Mouse (Mus musculus) adrenal gland, adult (tissue): ENCODE data around the gene Ckap2l.

Experiments
- DNase-seq, 2 experiments: peaks; one replicate each; pipeline ENCODE4 v3.0.0; 2022 to 2023; ENCODE audit warnings: low spot score in 1 of 2; ENCODE audit not compliant: inconsistent age in 2 of 2

The Ckap2l gene

GRCm38 (mm10) chr2:129265316-129265715 is 31.7 kb downstream of the Ckap2l start:
- DNase-seq: no peak

GRCm38 (mm10) chr2:129263073-129263472 is 33.9 kb downstream of the Ckap2l start:
- DNase-seq: peak; percentile 30 to 70

DNA sequence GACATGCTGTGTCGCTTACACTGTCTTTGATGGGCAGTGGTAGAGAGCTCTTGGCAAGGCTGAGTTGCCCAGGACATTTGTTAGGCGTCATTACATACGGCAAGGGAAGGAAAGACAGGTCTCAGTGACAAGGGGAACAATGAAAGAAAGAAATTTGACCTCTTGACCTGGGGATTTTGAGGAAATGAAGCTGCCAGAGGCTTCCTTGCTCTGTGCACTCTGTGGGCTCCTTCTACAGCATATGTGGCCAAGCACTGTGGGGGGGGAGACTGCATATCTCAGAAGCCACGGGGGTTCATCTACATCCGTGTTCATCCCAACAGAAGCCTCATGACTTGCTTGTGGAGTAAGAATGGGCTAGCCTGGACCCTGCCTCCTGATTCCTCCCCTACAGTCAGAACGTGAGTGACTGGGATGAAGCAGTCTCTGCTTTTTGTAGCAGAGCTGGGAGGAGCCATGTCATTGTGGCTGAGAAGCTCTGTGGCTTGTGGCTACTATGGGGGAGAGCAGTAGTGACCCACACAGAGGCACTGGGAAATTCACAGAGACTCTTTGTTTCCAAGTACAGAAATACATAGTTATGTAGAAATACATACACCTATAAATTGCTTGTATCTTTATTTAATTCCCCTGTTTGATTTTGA is 35.7 kb downstream of the Ckap2l start:
- DNase-seq: no peak

DNA sequence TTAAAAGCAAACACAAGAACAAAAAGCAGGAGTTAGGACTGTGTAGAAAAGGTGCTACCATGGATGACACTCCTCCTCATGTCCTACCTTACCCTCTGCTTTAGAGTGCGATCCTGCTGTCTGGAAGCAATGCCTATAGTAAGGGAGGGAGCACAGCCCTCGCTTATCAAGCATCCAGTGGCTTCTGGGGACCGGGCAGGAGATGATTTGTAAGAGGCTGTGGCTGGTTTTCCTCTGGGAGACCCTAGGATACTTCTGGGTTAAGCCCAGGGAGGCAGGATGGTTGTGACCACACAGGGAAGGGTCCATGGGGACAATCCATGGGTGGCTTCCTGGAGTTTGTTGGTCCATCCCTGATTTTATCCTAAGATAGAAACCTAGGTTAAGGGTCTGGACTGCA is 36.4 kb downstream of the Ckap2l start:
- DNase-seq: no peak

GRCm38 (mm10) chr2:129258475-129259211 is 38.4 kb downstream of the Ckap2l start:
- peak; percentile 55 to 90 for DNase-seq

DNA sequence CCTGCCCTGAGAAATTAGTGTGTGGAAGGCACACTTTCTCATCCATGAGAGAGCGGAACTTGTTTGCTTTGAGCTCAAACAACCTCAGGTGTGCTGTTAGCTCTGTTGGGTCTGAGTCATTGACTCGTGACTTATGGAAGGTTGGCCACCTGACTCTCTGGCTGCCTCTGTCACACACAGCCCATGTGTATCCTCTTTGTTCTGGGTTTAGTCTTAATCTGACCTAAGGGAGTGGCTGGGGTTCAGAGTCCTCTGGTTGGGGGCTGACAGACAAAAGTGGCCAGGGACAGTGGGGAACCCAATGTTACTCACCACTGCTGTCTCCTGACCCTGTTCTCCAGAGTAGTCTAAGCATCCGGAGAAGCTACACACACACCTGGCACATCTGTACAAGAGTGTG is 39.0 kb downstream of the Ckap2l start:
- DNase-seq: no peak

GRCm38 (mm10) chr2:129256006-129256405 is 41.0 kb downstream of the Ckap2l start:
- DNase-seq: no peak

GRCm38 (mm10) chr2:129254076-129254475 is 42.9 kb downstream of the Ckap2l start:
- DNase-seq: no peak

DNA sequence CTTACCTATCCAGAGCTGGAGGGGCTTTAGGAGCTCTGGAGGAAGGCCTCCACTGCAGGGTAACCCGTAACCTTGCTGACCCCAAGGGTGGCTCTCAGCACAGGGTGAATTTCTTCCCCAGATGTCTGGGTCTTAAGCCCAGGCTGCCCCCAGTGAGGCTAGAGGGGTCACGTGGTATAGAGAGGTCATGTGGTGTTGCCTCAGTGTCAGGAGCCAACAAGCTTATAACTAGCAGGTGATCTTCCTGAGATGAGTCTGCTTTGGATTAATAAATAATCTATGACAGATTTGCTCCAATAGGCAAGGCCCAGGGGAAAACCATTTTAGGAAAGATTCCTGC is 43.4 kb downstream of the Ckap2l start:
- no peak for DNase-seq

- no peak for DNase-seq
Measured at GRCm38 (mm10) chr2:129252836-129253630, 44.0 kb downstream of the Ckap2l start.

DNA sequence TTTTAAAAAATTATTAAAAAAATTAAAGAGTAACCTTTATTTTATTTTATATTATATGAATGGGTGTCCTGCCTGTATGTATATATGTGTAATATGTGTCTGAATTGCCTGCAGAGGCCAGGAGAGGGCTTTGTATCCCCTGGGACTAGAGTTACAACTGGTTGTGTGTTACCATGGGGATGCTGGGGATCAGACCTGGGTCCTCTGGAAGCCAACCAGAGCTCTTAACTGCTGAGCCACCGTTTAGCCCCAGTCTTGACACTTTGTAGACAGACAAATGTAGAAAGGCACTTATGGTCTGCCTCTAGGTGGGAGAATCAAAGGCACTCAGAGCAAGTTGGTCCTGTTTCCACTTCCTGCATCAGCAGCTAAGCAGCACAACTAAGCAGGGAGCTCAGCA is 47.7 kb downstream of the Ckap2l start:
- DNase-seq: no peak

GRCm38 (mm10) chr2:129247707-129248121 is 49.3 kb downstream of the Ckap2l start:
- DNase-seq: no peak

DNA sequence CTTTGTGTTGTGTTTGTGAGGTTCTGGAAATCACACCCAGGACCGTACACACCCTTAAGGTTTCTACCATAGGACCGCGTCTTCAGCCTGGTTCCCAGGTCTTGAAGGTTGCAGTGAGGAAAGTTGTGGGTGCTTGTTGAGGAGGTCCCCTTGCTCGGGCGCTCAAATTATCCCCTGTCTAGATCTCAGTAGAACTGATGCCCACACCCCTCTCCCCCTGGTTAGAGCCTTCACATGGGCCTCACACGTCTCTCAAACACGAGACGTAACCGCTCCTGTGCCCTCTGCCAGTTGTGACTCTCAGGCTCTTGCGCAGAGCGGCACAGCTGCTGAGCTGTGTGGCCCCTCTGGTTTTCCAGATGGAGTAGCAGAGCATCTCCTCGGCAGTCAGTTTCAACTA is 50.1 kb downstream of the Ckap2l start:
- no peak for DNase-seq

- DNase-seq: no peak
Measured at GRCm38 (mm10) chr2:129246436-129246835, 50.6 kb downstream of the Ckap2l start.

DNA sequence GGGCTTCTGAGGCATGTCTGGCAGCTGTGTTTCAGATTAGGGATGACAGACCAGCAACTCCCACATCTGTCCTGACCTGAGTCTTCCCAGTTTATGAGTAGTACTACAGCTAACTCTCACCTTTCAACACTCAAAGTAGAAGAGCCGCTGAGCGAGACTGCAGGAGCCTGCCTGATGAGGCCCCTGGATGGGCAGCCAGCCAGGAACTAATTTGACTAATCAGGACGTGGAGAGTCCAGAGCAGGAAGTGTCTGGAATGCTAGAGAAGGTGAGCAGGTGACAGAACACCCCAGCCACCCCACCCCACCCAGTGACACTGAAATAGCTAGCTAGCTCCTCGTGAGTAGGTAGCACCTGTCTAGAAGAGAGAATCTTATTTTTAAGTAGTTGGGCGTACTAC is 51.4 kb downstream of the Ckap2l start:
- no peak for DNase-seq

DNA sequence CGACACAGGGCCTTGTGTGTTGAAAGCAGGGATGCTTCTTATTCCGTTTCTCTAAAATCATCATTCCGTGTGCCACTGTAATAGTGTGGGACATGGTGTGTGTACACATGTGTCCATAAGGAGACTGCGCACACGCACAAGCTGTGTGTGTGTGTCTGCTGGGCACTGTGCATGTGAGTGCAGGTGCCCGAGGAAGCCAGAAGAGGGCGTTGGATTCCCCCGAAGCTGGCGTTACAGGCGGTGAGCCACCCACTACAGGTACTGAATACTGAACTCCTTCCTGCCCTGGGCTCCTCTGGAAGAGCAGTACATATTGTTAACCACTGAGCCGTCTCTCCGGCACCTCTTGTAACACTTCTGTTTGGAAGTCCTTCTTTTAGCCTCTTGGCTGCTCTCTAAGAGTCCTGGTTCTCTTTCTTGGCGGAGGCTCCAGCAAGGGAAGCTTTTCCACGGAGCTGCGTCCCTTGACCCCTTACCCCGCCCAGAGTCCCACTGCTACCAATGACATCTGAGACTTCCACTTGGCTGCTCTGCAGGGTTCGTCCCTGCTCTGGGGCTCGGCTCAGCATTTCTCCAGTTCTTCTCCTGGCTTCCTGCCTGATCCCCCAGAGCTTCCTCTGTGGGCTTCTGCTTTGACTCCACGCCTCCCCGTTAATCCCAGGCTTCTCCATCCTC is 52.4 kb downstream of the Ckap2l start:
- no peak for DNase-seq

DNA sequence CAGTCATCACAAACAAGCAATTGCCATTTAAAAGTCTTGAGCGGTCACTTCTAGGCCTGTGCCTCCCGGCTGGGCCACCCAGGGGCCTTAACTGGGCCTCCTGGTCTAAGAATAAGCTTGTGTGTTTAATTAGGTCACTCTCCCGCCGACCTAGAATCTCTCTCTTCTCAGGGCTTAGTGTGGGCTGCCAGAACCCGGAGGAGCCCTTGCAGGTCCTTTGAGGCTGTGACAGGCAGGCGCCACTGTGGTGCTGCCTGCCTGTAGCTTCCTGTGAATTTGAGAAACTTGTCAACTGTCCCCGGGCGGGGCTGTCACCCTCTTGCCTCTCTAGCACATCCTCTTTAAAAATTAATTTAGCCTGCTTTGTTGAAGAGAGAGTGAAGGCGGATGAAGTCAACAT is 53.2 kb downstream of the Ckap2l start:
- DNase-seq: no peak

- DNase-seq: no peak
Measured at GRCm38 (mm10) chr2:129243005-129243404, 54.0 kb downstream of the Ckap2l start.

- no peak for DNase-seq
Measured at GRCm38 (mm10) chr2:129241845-129242833, 54.9 kb downstream of the Ckap2l start.

GRCm38 (mm10) chr2:129240726-129241432 is 56.1 kb downstream of the Ckap2l start:
- DNase-seq: no peak
